Mouse (Mus musculus) lung, embryonic 14.5 days (tissue): ENCODE data around the gene Gm20390. TPM values are rescaled to one million over a fixed set of nuclear protein-coding genes. Genes with fewer than 3 reads are reported as not detected.
A peak's percentile ranks its signal among the peaks of the same experiment; 100 is the strongest.

Experiments
- ATAC-seq: fragments of 200-750 bp; cut with Nextera tagmentation; 2 replicates; pipeline ENCODE4 v1.8.0; 2017; ENCODE audit warnings: mild to moderate bottlenecking, moderate TSS enrichment, moderate library complexity; ENCODE audit not compliant: insufficient read depth
- DNase-seq: peaks from one replicate; pipeline ENCODE4 v3.0.0-alpha.2; 2015
- H3K27ac ChIP-seq: fragments of 300-500 bp; sonication (generic); 2 replicates; pipeline ENCODE4 v1.5.1; 2014; ENCODE audit warnings: low read depth, mild to moderate bottlenecking, moderate library complexity
- H3K27me3 ChIP-seq: fragments of 300-500 bp; sonication (generic); 2 replicates; pipeline ENCODE4 v1.6.1; 2014; ENCODE audit warnings: low read length, control low read depth; ENCODE audit not compliant: insufficient read depth
- H3K36me3 ChIP-seq: fragments of 300-500 bp; sonication (generic); 2 replicates; pipeline ENCODE4 v1.6.1; 2014; ENCODE audit warnings: control low read depth; ENCODE audit not compliant: insufficient read depth
- H3K4me1 ChIP-seq: fragments of 300-500 bp; sonication (generic); 2 replicates; pipeline ENCODE4 v1.6.1; 2014; ENCODE audit warnings: antibody characterized with exemption, control low read depth; ENCODE audit not compliant: insufficient read depth
- H3K4me2 ChIP-seq: fragments of 300-500 bp; sonication (generic); 2 replicates; pipeline ENCODE4 v1.6.1; 2014; ENCODE audit warnings: mild to moderate bottlenecking
- H3K4me3 ChIP-seq: fragments of 300-500 bp; sonication (generic); 2 replicates; pipeline ENCODE4 v1.5.1; 2014; ENCODE audit warnings: low read depth, low read length
- H3K9ac ChIP-seq: fragments of 300-500 bp; sonication (generic); 2 replicates; pipeline ENCODE4 v1.6.1; 2014
- H3K9me3 ChIP-seq: fragments of 300-500 bp; sonication (generic); 2 replicates; pipeline ENCODE4 v1.6.1; 2016; ENCODE audit warnings: low read depth, low read length, control low read depth
- CTCF ChIP-seq: IDR thresholded peaks from 2 replicates; pipeline ENCODE4 v1.5.1; 2016; ENCODE audit warnings: antibody characterized with exemption, low read depth
- WGBS: fragments of 180-500 bp; shearing (Covaris S2); extraction: QIAGEN DNeasy Blood & Tissue Kit; methylation state at CpG from one replicate; pipeline ENCODE4 v1.1.7; 2014; 5-methylcytosine and 5-hydroxymethylcytosine counted together
- polyA plus RNA-seq: library from polyadenylated mRNA; unstranded; fragments of >200 nt; fragmentation: Nextera tagmentation; extraction: Ambion mirVana; gene quantifications from 2 replicates; pipeline ENCODE4 v1.2.1, GENCODE M21; 2014

The Gm20390 gene
- polyA plus RNA-seq, 1 experiment from 2014 or later, result 438 TPM

GRCm38 (mm10) chr11:93985265-93985664 is 17.2 kb upstream of the Gm20390 start:
- TF ChIP-seq CTCF, result no peak
- Histone ChIP-seq H3K4me3 (no peak overlapping the region), H3K9me3 (no peaks in the 10 kb centered on the region), H3K4me1 (no peaks in the 10 kb centered on the region; the same call in none of the 2 replicates), H3K36me3 (no peaks in the 10 kb centered on the region), H3K27ac (no peak overlapping the region), H3K4me2 (no peak overlapping the region), H3K27me3 (no peaks in the 10 kb centered on the region), H3K9ac (no peak overlapping the region)
- ATAC-seq (no peak), DNase-seq (no peak)
- 77% methylated on average over 5 of the region's 5 CpGs for WGBS

DNA sequence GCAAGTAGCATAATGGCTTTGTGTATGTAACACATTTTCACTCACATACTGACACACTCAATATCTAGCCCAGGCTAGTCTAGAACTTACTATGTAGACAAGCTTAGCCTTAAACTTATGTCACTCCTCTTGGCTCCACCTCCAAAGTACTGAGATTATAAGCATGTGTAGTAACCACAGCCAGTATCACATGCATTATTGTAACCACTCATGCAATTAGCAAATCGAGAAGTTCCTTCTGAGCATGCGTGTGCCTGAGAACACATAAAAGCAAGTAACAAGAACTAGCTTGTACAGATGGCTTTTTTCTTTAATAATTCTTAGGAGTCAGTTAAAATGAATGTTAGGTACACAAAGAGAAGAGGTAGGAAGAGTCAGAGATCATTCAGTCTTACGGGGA is 16.5 kb upstream of the Gm20390 start:
- no peak for TF ChIP-seq CTCF
- Histone ChIP-seq H3K4me1 (no peaks in the 10 kb centered on the region; the same call in none of the 2 replicates), H3K36me3 (no peaks in the 10 kb centered on the region), H3K4me3 (no peak overlapping the region), H3K9ac (no peak overlapping the region), H3K27ac (no peak overlapping the region), H3K4me2 (no peak overlapping the region), H3K27me3 (no peaks in the 10 kb centered on the region), H3K9me3 (no peaks in the 10 kb centered on the region)
- DNase-seq (no peak), ATAC-seq (no peak)
- WGBS, result 87% methylated on average over 3 of the region's 3 CpGs

DNA sequence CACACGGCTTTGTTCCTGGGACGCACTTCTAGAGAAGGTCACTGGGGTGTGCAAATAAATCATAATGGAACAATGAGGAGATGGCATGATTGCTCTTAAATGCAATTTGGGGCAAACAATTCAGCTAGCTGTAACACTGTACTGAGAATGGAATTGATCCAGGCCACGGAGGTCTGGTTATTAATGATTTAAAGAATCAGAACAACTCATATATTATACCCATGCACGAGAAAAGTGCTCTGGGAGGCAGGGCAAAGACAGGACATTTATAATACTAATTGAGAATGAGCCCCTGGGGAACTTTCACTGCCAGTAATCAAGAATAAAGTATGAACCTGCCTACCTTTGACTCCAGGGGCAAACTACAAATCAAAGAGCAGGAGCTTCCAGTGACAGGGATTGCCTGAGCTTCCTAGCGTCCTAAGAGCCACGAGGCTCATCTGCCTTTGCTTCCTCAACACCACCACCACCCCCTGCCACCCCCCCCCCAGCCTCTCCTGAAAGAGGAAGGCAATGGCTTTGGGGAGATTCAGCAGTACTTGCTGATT is 11.5 kb upstream of the Gm20390 start:
- no peak overlapping the region for H3K4me2 ChIP-seq
- no peaks in the 10 kb centered on the region for H3K27me3 ChIP-seq
- no peak for DNase-seq
- no peak for ATAC-seq
- no peak overlapping the region for H3K4me3 ChIP-seq
- no peak overlapping the region for H3K27ac ChIP-seq
- no peak for TF ChIP-seq CTCF
- H3K4me1 ChIP-seq, result no peaks in the 10 kb centered on the region
- no peaks in the 10 kb centered on the region for H3K9me3 ChIP-seq
- H3K9ac ChIP-seq, result no peak overlapping the region
- H3K36me3 ChIP-seq, result no peaks in the 10 kb centered on the region
- WGBS, result 47% methylated on average over 6 of the region's 6 CpGs

DNA sequence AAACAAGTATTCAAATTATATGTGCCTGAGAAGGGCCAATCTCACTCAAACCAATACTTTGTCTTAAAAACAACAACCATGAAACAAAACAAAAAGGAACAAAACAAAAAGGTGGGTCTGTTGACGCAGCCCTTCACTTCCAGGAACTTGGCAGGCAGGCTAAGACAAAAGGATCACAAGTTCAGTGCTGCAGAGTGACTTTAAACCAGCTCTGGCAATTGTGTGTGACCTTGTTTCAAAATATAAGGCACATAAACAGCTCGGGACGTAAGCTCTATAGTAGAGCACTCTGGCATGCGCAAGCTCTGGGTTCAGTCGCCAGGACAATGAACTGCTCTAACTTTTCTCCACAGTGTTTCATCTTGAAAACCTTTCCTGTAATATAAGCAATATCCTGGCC is 4.9 kb upstream of the Gm20390 start:
- H3K9me3 ChIP-seq, result no peaks in the 10 kb centered on the region
- no peak for ATAC-seq
- no peak overlapping the region for H3K4me3 ChIP-seq
- no peak overlapping the region for H3K9ac ChIP-seq
- WGBS, result 89% methylated on average over 5 of the region's 5 CpGs
- H3K4me1 ChIP-seq, result no peaks in the 10 kb centered on the region
- no peaks in the 10 kb centered on the region for H3K27me3 ChIP-seq
- TF ChIP-seq CTCF, result no peak
- no peak overlapping the region for H3K27ac ChIP-seq
- DNase-seq, result no peak
- no peaks in the 10 kb centered on the region for H3K36me3 ChIP-seq
- no peak overlapping the region for H3K4me2 ChIP-seq

DNA sequence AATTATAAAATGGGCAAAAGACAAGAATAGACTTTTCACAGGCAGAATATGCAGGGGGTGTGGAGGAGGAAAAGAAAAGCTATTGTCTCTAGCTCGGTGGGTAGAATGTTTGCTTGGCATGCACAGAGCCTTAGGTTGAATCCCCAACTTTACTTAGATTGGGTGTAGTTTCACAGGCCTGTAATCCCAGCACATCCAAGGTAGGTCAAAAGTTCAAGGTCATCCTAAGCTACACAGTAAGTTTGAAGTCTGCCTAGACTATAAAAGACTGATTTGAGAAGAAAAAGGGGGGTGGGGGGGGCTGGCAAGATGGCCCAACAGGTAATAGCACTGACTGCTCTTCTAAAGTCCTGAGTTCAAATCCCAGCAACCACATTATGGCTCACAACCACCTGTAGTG is 1.7 kb upstream of the Gm20390 start:
- DNase-seq (no peak), ATAC-seq (no peak)
- TF ChIP-seq CTCF, result no peak
- Histone ChIP-seq H3K4me3 (no peak overlapping the region), H3K9ac (no peak overlapping the region), H3K4me1 (no peaks in the 10 kb centered on the region), H3K27ac (no peak overlapping the region), H3K4me2 (no peak overlapping the region), H3K27me3 (no peaks in the 10 kb centered on the region), H3K36me3 (peaks cover 12% of the 10 kb centered on the region), H3K9me3 (no peaks in the 10 kb centered on the region)
- 78% methylated on average over 1 of the region's 1 CpGs for whole genome bisulfite sequencing

- ATAC-seq (no peak), DNase-seq (no peak)
- Histone ChIP-seq H3K9me3 (no peaks in the 10 kb centered on the region), H3K27ac (no peak overlapping the region), H3K4me2 (no peak overlapping the region), H3K9ac (no peak overlapping the region), H3K4me1 (no peaks in the 10 kb centered on the region), H3K4me3 (no peak overlapping the region), H3K27me3 (no peaks in the 10 kb centered on the region), H3K36me3 (peaks cover 17% of the 10 kb centered on the region)
- WGBS, result 89% methylated on average over 6 of the region's 6 CpGs
- TF ChIP-seq CTCF, result no peak
These were observed 1.1 kb upstream of the Gm20390 start for GRCm38 (mm10) chr11:93969171-93969570.

DNA sequence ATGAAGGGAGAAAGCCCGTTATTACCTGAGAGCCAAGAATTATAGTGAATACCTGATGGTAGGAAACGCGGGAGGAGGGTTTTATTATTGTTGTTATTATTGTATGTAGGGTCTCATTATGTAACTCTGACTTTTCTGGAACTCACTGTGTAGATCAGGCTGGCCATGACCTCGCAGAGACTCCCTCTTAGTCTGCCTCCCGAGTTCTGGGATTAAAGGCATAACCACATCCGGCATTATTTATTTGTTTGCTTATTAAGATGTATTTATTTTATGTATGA is 695 bp upstream of the Gm20390 start:
- 44% methylated on average over 6 of the region's 6 CpGs for WGBS
- Histone ChIP-seq H3K36me3 (peaks cover 21% of the 10 kb centered on the region), H3K27me3 (no peaks in the 10 kb centered on the region), H3K9me3 (no peaks in the 10 kb centered on the region), H3K4me1 (no peaks in the 10 kb centered on the region), H3K4me3 (peak overlapping the region; percentile 75; the same call in 1 of the 2 replicates), H3K9ac (0 out of 2 replicates have a peak overlapping the region, but pooled peaks have one; percentile 0), H3K27ac (no peak overlapping the region), H3K4me2 (peak overlapping the region; percentile 44)
- DNase-seq (no peak), ATAC-seq (no peak)
- TF ChIP-seq CTCF, result no peak

DNA sequence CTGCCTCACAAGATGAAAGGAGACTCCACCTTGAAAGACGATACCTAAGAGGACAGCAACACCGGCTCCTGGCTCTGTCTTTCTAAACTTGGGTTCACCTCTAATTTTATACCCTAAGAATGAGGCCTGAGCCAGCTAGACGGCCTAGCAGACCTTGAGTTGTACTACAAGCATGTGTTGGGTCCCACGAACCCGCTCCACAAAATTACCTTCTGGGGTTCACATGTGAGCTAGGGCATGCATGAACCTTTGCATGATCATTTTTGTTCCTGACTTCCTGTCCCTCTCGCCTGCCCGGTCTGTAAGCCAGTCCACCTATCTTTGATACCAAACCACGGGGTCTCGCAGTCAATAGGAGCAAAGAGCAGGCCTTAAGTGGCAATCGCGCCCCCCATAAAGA is 712 bp downstream of the Gm20390 start:
- Histone ChIP-seq H3K27ac (peak overlapping the region; percentile 77), H3K4me1 (no peaks in the 10 kb centered on the region), H3K9ac (peak overlapping the region; percentile 83), H3K4me3 (peak overlapping the region; percentile 75), H3K4me2 (peak overlapping the region; percentile 63), H3K36me3 (peaks cover 35% of the 10 kb centered on the region), H3K27me3 (no peaks in the 10 kb centered on the region), H3K9me3 (no peaks in the 10 kb centered on the region)
- ATAC-seq (no peak), DNase-seq (peak; percentile 33)
- no peak for TF ChIP-seq CTCF
- 2% methylated on average over 11 of the region's 11 CpGs for WGBS
